In the genomic region with DNA sequence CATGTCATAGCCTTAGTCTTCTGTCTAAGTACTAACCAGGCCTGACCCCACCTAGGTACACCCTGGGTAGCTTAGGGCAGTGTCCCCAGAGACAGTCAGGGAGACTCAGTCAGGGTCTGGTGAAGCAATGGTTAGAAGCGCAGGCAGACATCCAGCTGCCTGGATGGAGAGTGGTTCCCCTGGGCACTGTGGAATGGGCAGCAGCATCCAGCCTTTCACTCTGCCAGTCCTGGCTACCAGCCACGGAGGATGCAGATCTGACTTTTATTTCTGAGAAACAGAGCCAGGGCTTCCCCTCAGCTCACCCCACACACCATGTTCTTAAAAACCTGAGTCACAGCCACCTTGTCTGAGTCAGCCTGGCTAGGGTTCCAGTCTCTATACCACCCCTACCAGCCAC, we compare ENCODE assay signal across 18 mouse cellular contexts. TPM values are rescaled to one million over a fixed set of nuclear protein-coding genes. Genes with fewer than 3 reads are reported as not detected.
DNase-seq lines count a peak whose midpoint lies in the region; ATAC-seq and TF ChIP-seq lines count a peak whose summit lies in the region.
"Had no signal": no experiment of that assay in that cellular context is flagged by ENCODE, and none has a peak within 500 bp of the region (broad histone marks: within the 10 kb centered on the region; RNA-seq: fewer than 3 reads in every experiment).

No protein-coding gene starts in this region.

- WGBS in midbrain, postnatal 0 days = 80% methylated on average over 2 of the region's 2 CpGs
- 94% methylated on average over 2 of the region's 2 CpGs for WGBS in midbrain, embryonic 11.5 days
- 74% methylated on average over 2 of the region's 2 CpGs for WGBS in stomach, postnatal 0 days
- WGBS in thymus, adult 2 months = 61% methylated on average over 2 of the region's 2 CpGs

- no peak overlapping the region for H3K9ac ChIP-seq in midbrain, postnatal 0 days (replicated peaks; ENCODE audit: low read length, poor library complexity, severe bottlenecking)
- H3K9ac ChIP-seq in midbrain, embryonic 11.5 days (ENCODE audit: low read length) = no peak overlapping the region
- no peak overlapping the region for H3K9ac ChIP-seq in stomach, postnatal 0 days (ENCODE audit: low read length)
- H3K9ac ChIP-seq: hindbrain, embryonic 12.5 days; intestine, embryonic 15.5 days; kidney, embryonic 15.5 days; limb, embryonic 15.5 days; neural tube, embryonic 15.5 days; stomach, embryonic 15.5 days had no signal

- no peak for TF ChIP-seq POLR2A in thymus, adult 2 months (IDR thresholded peaks at IDR 0.05; ENCODE audit: control insufficient read depth, extremely low read depth, insufficient read depth, low read length, poor library complexity)

- H3K27ac ChIP-seq in midbrain, postnatal 0 days (ENCODE audit: low read depth, low read length) = no peak overlapping the region
- no peak overlapping the region for H3K27ac ChIP-seq in midbrain, embryonic 11.5 days (ENCODE audit: low read depth, low read length)
- H3K27ac ChIP-seq in stomach, postnatal 0 days (replicated peaks) = no peak overlapping the region
- no peak overlapping the region for H3K27ac ChIP-seq in thymus, adult 2 months (ENCODE audit: control insufficient read depth, insufficient read depth, low read length)
- H3K27ac ChIP-seq: hindbrain, embryonic 12.5 days; intestine, embryonic 15.5 days; kidney, embryonic 15.5 days; limb, embryonic 15.5 days; neural tube, embryonic 15.5 days; stomach, embryonic 15.5 days had no signal

- H3K4me3 ChIP-seq in midbrain, postnatal 0 days (ENCODE audit: low read depth, low read length) = no peak overlapping the region
- no peak overlapping the region for H3K4me3 ChIP-seq in midbrain, embryonic 11.5 days (ENCODE audit: low read depth, low read length)
- H3K4me3 ChIP-seq in stomach, postnatal 0 days (ENCODE audit: low read depth, low read length) = no peak overlapping the region
- no peak overlapping the region for H3K4me3 ChIP-seq in thymus, adult 2 months (ENCODE audit: control insufficient read depth, insufficient read depth, low read length)
- H3K4me3 ChIP-seq: hindbrain, embryonic 12.5 days; intestine, embryonic 15.5 days; kidney, embryonic 15.5 days; limb, embryonic 15.5 days; neural tube, embryonic 15.5 days; stomach, embryonic 15.5 days had no signal

- no peaks in the 10 kb centered on the region for H3K27me3 ChIP-seq in midbrain, postnatal 0 days (ENCODE audit: insufficient read depth, low read length)
- H3K27me3 ChIP-seq in midbrain, embryonic 11.5 days (ENCODE audit: control insufficient read depth, insufficient read depth, low read length) = no peaks in the 10 kb centered on the region
- H3K27me3 ChIP-seq in stomach, postnatal 0 days (ENCODE audit: control insufficient read depth, insufficient read depth, low read length) = no peaks in the 10 kb centered on the region
- H3K27me3 ChIP-seq in thymus, adult 2 months (ENCODE audit: control insufficient read depth, insufficient read depth, low read length) = no peaks in the 10 kb centered on the region; the same call in 1 of the 2 replicates
- H3K27me3 ChIP-seq: intestine, embryonic 15.5 days; kidney, embryonic 15.5 days; neural tube, embryonic 15.5 days; stomach, embryonic 15.5 days had no signal

- TF ChIP-seq EP300 in stomach, postnatal 0 days (optimal IDR thresholded peaks at IDR 0.05) = no peak

- no peak overlapping the region for H3K4me2 ChIP-seq in midbrain, postnatal 0 days (ENCODE audit: low read depth, low read length, poor library complexity, severe bottlenecking)
- H3K4me2 ChIP-seq in midbrain, embryonic 11.5 days = no peak overlapping the region
- H3K4me2 ChIP-seq in stomach, postnatal 0 days (replicated peaks; ENCODE audit: low read depth) = no peak overlapping the region
- H3K4me2 ChIP-seq: hindbrain, embryonic 12.5 days; intestine, embryonic 15.5 days; kidney, embryonic 15.5 days; limb, embryonic 15.5 days; neural tube, embryonic 15.5 days; stomach, embryonic 15.5 days had no signal

- ATAC-seq in midbrain, postnatal 0 days (ENCODE audit: low FRiP score) = no peak
- ATAC-seq in midbrain, embryonic 11.5 days (ENCODE audit: low FRiP score) = no peak
- ATAC-seq in stomach, postnatal 0 days (ENCODE audit: low FRiP score, low TSS enrichment) = 0 out of 2 replicates have a peak, but pooled peaks have one; percentile 35
- ATAC-seq: intestine, embryonic 15.5 days had no signal

- H3K4me1 ChIP-seq in midbrain, postnatal 0 days (ENCODE audit: insufficient read depth, low read length) = no peaks in the 10 kb centered on the region
- H3K4me1 ChIP-seq in midbrain, embryonic 11.5 days (ENCODE audit: control insufficient read depth, insufficient read depth, low read length) = no peaks in the 10 kb centered on the region
- H3K4me1 ChIP-seq in stomach, postnatal 0 days (replicated peaks; ENCODE audit: control insufficient read depth, insufficient read depth) = no peaks in the 10 kb centered on the region
- no peaks in the 10 kb centered on the region for H3K4me1 ChIP-seq in thymus, adult 2 months (replicated peaks; ENCODE audit: control insufficient read depth, insufficient read depth, low read length)
- H3K4me1 ChIP-seq: hindbrain, embryonic 12.5 days; intestine, embryonic 15.5 days; kidney, embryonic 15.5 days; neural tube, embryonic 15.5 days; stomach, embryonic 15.5 days had no signal

- no peaks in the 10 kb centered on the region for H3K9me3 ChIP-seq in midbrain, postnatal 0 days (ENCODE audit: low read length)
- H3K9me3 ChIP-seq in midbrain, embryonic 11.5 days (ENCODE audit: control insufficient read depth, low read length) = no peaks in the 10 kb centered on the region
- H3K9me3 ChIP-seq in stomach, postnatal 0 days (ENCODE audit: control insufficient read depth, low read length) = no peaks in the 10 kb centered on the region
- H3K9me3 ChIP-seq: hindbrain, embryonic 12.5 days; intestine, embryonic 15.5 days; kidney, embryonic 15.5 days; limb, embryonic 15.5 days; neural tube, embryonic 15.5 days; stomach, embryonic 15.5 days had no signal

- TF ChIP-seq CTCF in midbrain, postnatal 0 days (IDR thresholded peaks at IDR 0.05) = no peak
- TF ChIP-seq CTCF in stomach, postnatal 0 days (IDR thresholded peaks at IDR 0.05; ENCODE audit: low read depth) = no peak
- no peak for TF ChIP-seq CTCF in thymus, adult 2 months (IDR thresholded peaks at IDR 0.05; ENCODE audit: borderline replicate concordance, control insufficient read depth, extremely low read depth, insufficient read depth, low read length, poor library complexity)

- no peaks in the 10 kb centered on the region for H3K36me3 ChIP-seq in midbrain, postnatal 0 days (ENCODE audit: insufficient read depth, low read length)
- H3K36me3 ChIP-seq in midbrain, embryonic 11.5 days (ENCODE audit: control insufficient read depth, insufficient read depth, low read length) = no peaks in the 10 kb centered on the region
- no peaks in the 10 kb centered on the region for H3K36me3 ChIP-seq in stomach, postnatal 0 days (ENCODE audit: control insufficient read depth, insufficient read depth, low read length)
- H3K36me3 ChIP-seq in thymus, adult 2 months (ENCODE audit: control insufficient read depth, insufficient read depth, low read length) = no peaks in the 10 kb centered on the region
- H3K36me3 ChIP-seq: G1E; hindbrain, embryonic 12.5 days; intestine, embryonic 15.5 days; kidney, embryonic 15.5 days; limb, embryonic 15.5 days; neural tube, embryonic 15.5 days; stomach, embryonic 15.5 days had no signal

- DNase-seq in gastrocnemius, adult 18-20 months (ENCODE audit: low spot score) = peak; percentile 26
- DNase-seq in gastrocnemius, postnatal 4 days (ENCODE audit: low spot score in 2 of 2) = no peak
- peak; percentile 21 for DNase-seq in midbrain, postnatal 0 days (ENCODE audit: low spot score)
- DNase-seq in midbrain, embryonic 11.5 days (ENCODE audit: low spot score, missing footprints) = no peak
- peak; percentile 24 to 60 for DNase-seq in adrenal gland, postnatal 36 days
- DNase-seq in stomach, postnatal 0 days (ENCODE audit: low spot score) = no peak
- no peak for DNase-seq in thymus, adult 2 months
- no peak for DNase-seq in cerebellum, adult 11-12 months
- DNase-seq: cerebellum, adult 2 months; lung, postnatal 14 days; spleen, adult 18-20 months had no signal

RNA-seq across cellular contexts. Expression of a gene that starts 18.0 kb away (rescaled TPM):
- 10 to 100 TPM; 23.2 to 25.1 TPM for total RNA-seq in gastrocnemius, adult 18-20 months (2021)
- 10 to 100 TPM; 26.9 to 30.4 TPM for total RNA-seq in gastrocnemius, postnatal 4 days (2021)
- total RNA-seq in midbrain, postnatal 0 days (2014; rRNA removed) = 74.3 and 86.4 TPM in 2 replicates
- 67.9 and 74.9 TPM in 2 replicates for polyA plus RNA-seq in midbrain, postnatal 0 days (2015; fragmentation: Nextera tagmentation; extraction: Ambion mirVana)
- polyA plus RNA-seq in midbrain, embryonic 11.5 days (2014; fragmentation: Nextera tagmentation; extraction: Ambion mirVana) = 28.5 and 29.9 TPM in 2 replicates
- 10 to 100 TPM; 23.0 to 25.7 TPM for total RNA-seq in adrenal gland, postnatal 36 days (2021)
- 15.8 and 17.8 TPM in 2 replicates for polyA plus RNA-seq in stomach, postnatal 0 days (2015; fragmentation: Nextera tagmentation; extraction: Ambion mirVana)
- polyA plus RNA-seq in thymus, adult 2 months (2012; rRNA removed) = 5.7 and 7.3 TPM in 2 replicates

RNA-seq across cellular contexts. Expression of a gene that starts 55.6 kb away (rescaled TPM):
- total RNA-seq in gastrocnemius, adult 18-20 months (2021) = 1 to 10 TPM; 2.0 to 2.7 TPM
- total RNA-seq in gastrocnemius, postnatal 4 days (2021) = 1 to 10 TPM; 7.0 to 7.8 TPM
- 5.1 and 6.6 TPM in 2 replicates for total RNA-seq in midbrain, postnatal 0 days (2014; rRNA removed)
- polyA plus RNA-seq in midbrain, postnatal 0 days (2015; fragmentation: Nextera tagmentation; extraction: Ambion mirVana) = 5.8 and 5.9 TPM in 2 replicates
- polyA plus RNA-seq in midbrain, embryonic 11.5 days (2014; fragmentation: Nextera tagmentation; extraction: Ambion mirVana) = 6.2 and 7.1 TPM in 2 replicates
- 1 to 10 TPM; 7.9 to 8.9 TPM for total RNA-seq in adrenal gland, postnatal 36 days (2021)
- polyA plus RNA-seq in stomach, postnatal 0 days (2015; fragmentation: Nextera tagmentation; extraction: Ambion mirVana) = 4.6 and 4.9 TPM in 2 replicates
- polyA plus RNA-seq in thymus, adult 2 months (2012; rRNA removed) = 119 and 124 TPM in 2 replicates

Comparison
In these comparisons a context has a peak if more than half of its experiments do, and no peak if none do; other contexts are left out.
1. DNase-seq: peak in gastrocnemius, adult 18-20 months (single experiment), midbrain, postnatal 0 days (single experiment) and adrenal gland, postnatal 36 days (2 of 2); none in gastrocnemius, postnatal 4 days (0 of 2), midbrain, embryonic 11.5 days (single experiment), stomach, postnatal 0 days (single experiment), thymus, adult 2 months (single experiment) and cerebellum, adult 11-12 months (single experiment).